Mouse (Mus musculus): ENCODE measurements at regions not wholly inside any gene's neighbourhood (a gene's known extent, or its start where the extent isn't known, plus 50 kb on each side); places are given as distances from the start of the nearest gene placed in this dataset.
"Not testable (repeated sequence)": the region's sequence is repeated elsewhere in the genome, so short reads cannot be mapped to it uniquely, and the experiment has no call there.

GRCm38 (mm10) chr16:15194926-15195711, 122.1 kb upstream of the Gm21897 start:
- H3K4me2 ChIP-seq, result no peak overlapping the region
- H3K27ac ChIP-seq, result no peak overlapping the region
- H3K4me1 ChIP-seq, result no peaks in the 10 kb centered on the region
- 63% methylated on average over 6 of the region's 6 CpGs for WGBS
- H3K27me3 ChIP-seq, result no peaks in the 10 kb centered on the region
- ATAC-seq (ENCODE audit: low FRiP score), result no peak
- no peaks in the 10 kb centered on the region for H3K9me3 ChIP-seq
- H3K9ac ChIP-seq, result no peak overlapping the region
- no peaks in the 10 kb centered on the region for H3K36me3 ChIP-seq (replicated peaks)
- no peak overlapping the region for H3K4me3 ChIP-seq (replicated peaks)

DNA sequence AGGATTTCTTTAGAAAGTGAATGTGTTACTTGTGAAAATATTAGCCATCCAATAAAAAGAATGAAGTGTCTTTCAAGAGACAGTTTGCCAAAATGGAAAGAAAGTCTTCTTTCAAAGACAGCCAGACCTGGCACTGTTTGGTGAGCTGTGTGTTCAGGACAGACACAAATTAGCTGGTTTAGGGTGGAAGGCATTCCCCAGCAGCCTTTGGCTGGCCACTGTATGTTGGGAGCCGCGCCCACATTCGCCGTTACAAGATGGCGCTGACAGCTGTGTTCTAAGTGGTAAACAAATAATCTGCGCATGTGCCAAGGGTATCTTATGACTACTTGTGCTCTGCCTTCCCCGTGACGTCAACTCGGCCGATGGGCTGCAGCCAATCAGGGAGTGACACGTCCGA, 121.3 kb upstream of the Gm21897 start:
- not testable (repeated sequence) for H3K4me2 ChIP-seq; H3K9me3 ChIP-seq; H3K27ac ChIP-seq; H3K9ac ChIP-seq; ATAC-seq (ENCODE audit: low FRiP score); H3K27me3 ChIP-seq; H3K4me3 ChIP-seq (replicated peaks); H3K4me1 ChIP-seq; H3K36me3 ChIP-seq (replicated peaks)
- 97% methylated on average over 8 of the region's 12 CpGs for WGBS

DNA sequence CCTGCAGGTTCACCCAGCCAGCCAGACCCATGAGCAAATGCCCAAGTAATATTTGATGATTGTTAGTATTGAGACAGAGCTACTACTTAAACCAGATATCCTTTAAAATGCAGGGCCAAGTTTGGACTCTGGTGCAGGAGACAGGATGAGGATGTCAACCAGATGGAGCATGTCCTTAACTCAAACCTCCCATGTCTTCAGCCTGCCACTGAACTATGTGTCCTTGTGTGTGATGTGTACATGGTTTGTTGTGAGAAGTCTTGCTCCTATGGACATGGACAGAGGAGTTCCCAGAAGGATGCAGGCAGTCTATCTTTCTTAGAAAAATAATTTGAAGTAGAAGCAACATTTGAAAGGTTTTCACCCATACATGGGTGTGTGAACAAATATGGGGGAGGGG, 120.4 kb upstream of the Gm21897 start:
- H3K4me2 ChIP-seq, result no peak overlapping the region
- H3K9ac ChIP-seq, result no peak overlapping the region
- H3K27ac ChIP-seq, result no peak overlapping the region
- no peaks in the 10 kb centered on the region for H3K36me3 ChIP-seq (replicated peaks)
- H3K27me3 ChIP-seq, result no peaks in the 10 kb centered on the region
- ATAC-seq (ENCODE audit: low FRiP score), result no peak
- no peak overlapping the region for H3K4me3 ChIP-seq (replicated peaks)
- H3K4me1 ChIP-seq, result no peaks in the 10 kb centered on the region
- H3K9me3 ChIP-seq, result no peaks in the 10 kb centered on the region

- no peak for ATAC-seq (ENCODE audit: low FRiP score)
- Histone ChIP-seq H3K36me3 (replicated peaks) (no peaks in the 10 kb centered on the region), H3K4me3 (replicated peaks) (no peak overlapping the region), H3K4me2 (no peak overlapping the region), H3K9me3 (no peaks in the 10 kb centered on the region), H3K27ac (no peak overlapping the region), H3K9ac (no peak overlapping the region), H3K27me3 (no peaks in the 10 kb centered on the region), H3K4me1 (no peaks in the 10 kb centered on the region)
- WGBS, result 87% methylated on average over 2 of the region's 2 CpGs
These were observed 101.3 kb upstream of the Gm21897 start for GRCm38 (mm10) chr16:15215921-15216320.

DNA sequence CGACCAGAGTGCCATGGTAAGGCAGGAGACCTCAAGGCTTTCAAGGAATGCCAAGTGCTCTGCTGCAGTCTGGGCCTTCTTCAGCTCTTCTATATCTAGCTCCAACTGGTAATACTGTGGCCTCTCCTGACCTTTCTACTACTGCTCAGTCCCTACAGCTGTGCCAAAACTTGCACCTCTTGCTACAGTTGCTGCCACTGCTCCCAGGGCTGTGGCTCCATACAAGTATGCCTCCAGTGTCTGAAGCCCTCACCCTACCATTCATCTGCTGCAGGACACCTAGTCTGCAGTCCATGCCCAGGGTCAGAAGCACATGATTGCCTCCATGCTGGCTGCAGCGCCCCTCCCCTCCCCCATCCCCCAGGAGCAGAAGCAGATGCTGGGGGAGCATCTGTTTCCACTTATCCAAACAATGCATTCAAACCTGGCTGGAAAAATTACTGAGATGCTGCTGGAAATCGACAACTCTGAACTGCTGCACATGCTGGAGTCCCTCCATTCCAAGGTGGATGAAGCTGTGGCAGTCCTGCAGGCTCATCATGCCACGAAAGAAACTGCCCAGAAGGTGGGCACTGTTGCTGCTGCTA, 96.2 kb upstream of the Gm21897 start:
- ATAC-seq (ENCODE audit: low FRiP score), result no peak
- WGBS, result 72% methylated on average over 4 of the region's 4 CpGs
- no peaks in the 10 kb centered on the region for H3K36me3 ChIP-seq (replicated peaks)
- H3K9me3 ChIP-seq, result no peaks in the 10 kb centered on the region
- H3K27me3 ChIP-seq, result no peaks in the 10 kb centered on the region
- no peak overlapping the region for H3K27ac ChIP-seq
- no peak overlapping the region for H3K4me3 ChIP-seq (replicated peaks)
- H3K9ac ChIP-seq, result no peak overlapping the region
- no peaks in the 10 kb centered on the region for H3K4me1 ChIP-seq
- H3K4me2 ChIP-seq, result no peak overlapping the region

- no peak for ATAC-seq (ENCODE audit: low FRiP score)
- H3K36me3 ChIP-seq (replicated peaks), result no peaks in the 10 kb centered on the region
These were observed 79.4 kb upstream of the Gm21897 start for GRCm38 (mm10) chr16:15237836-15238235.

DNA sequence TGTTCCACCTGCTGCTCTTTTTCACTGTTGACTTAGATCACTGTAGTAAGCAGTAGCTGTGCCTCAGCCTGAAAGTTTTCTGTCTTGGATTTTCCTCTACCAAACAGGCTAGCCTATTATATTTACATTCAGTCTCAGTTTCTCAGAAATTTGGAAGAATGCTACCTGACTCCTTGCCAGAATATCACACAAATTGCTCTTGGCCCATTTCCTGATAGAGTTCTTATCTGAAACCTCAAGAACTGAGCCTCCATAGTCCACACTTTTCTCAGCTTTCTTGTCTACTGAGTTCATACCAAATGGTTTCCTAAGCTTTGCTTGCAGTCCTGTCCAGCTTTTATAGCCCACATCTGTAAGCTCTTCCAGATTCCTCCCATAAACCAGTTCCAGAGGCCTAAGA, 78.8 kb upstream of the Gm21897 start:
- ATAC-seq (ENCODE audit: low FRiP score), result no peak
- Histone ChIP-seq H3K27ac (no peak overlapping the region), H3K4me1 (no peaks in the 10 kb centered on the region), H3K36me3 (replicated peaks) (no peaks in the 10 kb centered on the region), H3K9me3 (no peaks in the 10 kb centered on the region), H3K9ac (no peak overlapping the region), H3K4me3 (replicated peaks) (no peak overlapping the region), H3K27me3 (no peaks in the 10 kb centered on the region), H3K4me2 (no peak overlapping the region)

More at GRCm38 (mm10) chr16:15237836-15238235, 79.4 kb upstream of the Gm21897 start:
- no peak overlapping the region for H3K4me2 ChIP-seq
- no peak overlapping the region for H3K4me3 ChIP-seq (replicated peaks)
- no peaks in the 10 kb centered on the region for H3K9me3 ChIP-seq
- no peaks in the 10 kb centered on the region for H3K4me1 ChIP-seq
- H3K27ac ChIP-seq, result no peak overlapping the region
- H3K9ac ChIP-seq, result no peak overlapping the region
- H3K27me3 ChIP-seq, result no peaks in the 10 kb centered on the region

GRCm38 (mm10) chr16:15250186-15250585, 67.1 kb upstream of the Gm21897 start:
- H3K4me1 ChIP-seq, result no peaks in the 10 kb centered on the region
- H3K36me3 ChIP-seq (replicated peaks), result no peaks in the 10 kb centered on the region
- no peak overlapping the region for H3K27ac ChIP-seq
- no peaks in the 10 kb centered on the region for H3K9me3 ChIP-seq
- no peak overlapping the region for H3K9ac ChIP-seq
- H3K4me3 ChIP-seq (replicated peaks), result no peak overlapping the region
- no peak overlapping the region for H3K4me2 ChIP-seq
- ATAC-seq (ENCODE audit: low FRiP score), result no peak
- no peaks in the 10 kb centered on the region for H3K27me3 ChIP-seq

DNA sequence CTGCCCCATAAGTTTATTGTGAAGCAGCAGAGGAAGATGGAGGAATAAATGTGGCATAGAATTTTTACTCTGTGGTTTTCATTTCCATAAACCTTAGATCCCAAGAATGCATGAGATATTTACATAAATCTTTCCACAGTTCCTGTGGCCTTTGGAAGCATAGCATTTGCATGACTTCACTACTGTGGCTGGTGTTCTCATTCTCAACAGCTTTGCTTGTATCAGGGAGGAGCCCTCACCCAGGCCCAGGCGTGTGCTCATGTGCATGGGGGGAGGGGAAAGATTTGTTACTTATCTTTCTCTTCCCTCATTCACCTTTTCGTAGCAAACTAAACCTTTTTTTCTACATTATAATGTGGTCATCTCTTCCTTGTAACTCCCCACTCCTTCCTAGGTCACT, 65.6 kb upstream of the Gm21897 start:
- H3K4me2 ChIP-seq, result no peak overlapping the region
- H3K4me3 ChIP-seq (replicated peaks), result no peak overlapping the region
- no peak overlapping the region for H3K9ac ChIP-seq
- no peak for ATAC-seq (ENCODE audit: low FRiP score)
- no peaks in the 10 kb centered on the region for H3K36me3 ChIP-seq (replicated peaks)
- no peaks in the 10 kb centered on the region for H3K27me3 ChIP-seq
- no peak overlapping the region for H3K27ac ChIP-seq
- 72% methylated on average over 2 of the region's 2 CpGs for WGBS
- H3K4me1 ChIP-seq, result no peaks in the 10 kb centered on the region
- no peaks in the 10 kb centered on the region for H3K9me3 ChIP-seq

DNA sequence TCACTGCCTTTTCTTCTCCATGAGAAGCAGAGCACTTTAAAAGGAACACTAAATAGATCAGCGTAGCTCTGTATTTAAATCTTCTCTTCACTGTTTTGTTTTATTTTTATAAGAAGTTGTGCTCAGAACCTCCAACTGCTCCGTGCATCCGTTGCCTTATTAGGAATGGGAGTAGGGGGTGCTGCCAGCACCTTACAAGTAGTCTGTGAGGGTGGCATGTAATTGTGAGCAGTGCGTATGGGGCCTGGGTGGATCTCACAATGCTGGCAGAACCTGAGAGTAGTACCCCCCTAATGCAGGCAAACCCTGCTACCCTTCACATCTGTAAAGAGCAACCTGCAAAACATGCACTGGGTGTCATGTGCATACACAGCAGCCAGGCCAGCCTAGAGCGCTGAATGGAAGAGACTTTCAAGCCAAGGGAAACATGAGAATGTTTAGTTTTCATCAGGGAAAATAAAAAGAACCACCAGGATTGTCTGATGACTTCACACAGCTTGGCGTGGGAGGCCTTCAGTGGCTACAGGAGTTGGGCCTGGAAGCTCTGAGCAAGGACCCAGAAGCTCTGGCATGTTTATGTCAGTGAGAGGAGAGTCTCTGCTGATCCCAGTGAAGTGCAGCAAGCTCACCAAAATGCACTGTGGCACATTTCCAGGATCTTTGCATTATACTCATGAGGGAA, 64.5 kb upstream of the Gm21897 start:
- 80% methylated on average over 6 of the region's 6 CpGs for WGBS
- ATAC-seq (ENCODE audit: low FRiP score), result no peak
- no peak overlapping the region for H3K27ac ChIP-seq
- no peaks in the 10 kb centered on the region for H3K27me3 ChIP-seq
- no peaks in the 10 kb centered on the region for H3K4me1 ChIP-seq
- no peaks in the 10 kb centered on the region for H3K9me3 ChIP-seq
- no peak overlapping the region for H3K4me2 ChIP-seq
- no peaks in the 10 kb centered on the region for H3K36me3 ChIP-seq (replicated peaks)
- H3K9ac ChIP-seq, result no peak overlapping the region
- H3K4me3 ChIP-seq (replicated peaks), result no peak overlapping the region

GRCm38 (mm10) chr16:15253348-15253693, 63.9 kb upstream of the Gm21897 start:
- no peak overlapping the region for H3K4me2 ChIP-seq
- no peak for ATAC-seq (ENCODE audit: low FRiP score)
- H3K27me3 ChIP-seq, result no peaks in the 10 kb centered on the region
- no peaks in the 10 kb centered on the region for H3K36me3 ChIP-seq (replicated peaks)
- H3K27ac ChIP-seq, result no peak overlapping the region
- no peaks in the 10 kb centered on the region for H3K4me1 ChIP-seq
- no peak overlapping the region for H3K4me3 ChIP-seq (replicated peaks)
- WGBS, result 84% methylated on average over 3 of the region's 3 CpGs
- no peak overlapping the region for H3K9ac ChIP-seq
- H3K9me3 ChIP-seq, result no peaks in the 10 kb centered on the region

GRCm38 (mm10) chr16:15254669-15255068, 62.6 kb upstream of the Gm21897 start:
- Histone ChIP-seq H3K36me3 (replicated peaks) (no peaks in the 10 kb centered on the region), H3K4me2 (no peak overlapping the region)
- 95% methylated on average over 2 of the region's 2 CpGs for WGBS

GRCm38 (mm10) chr16:15259474-15259873, 57.8 kb upstream of the Gm21897 start:
- Histone ChIP-seq H3K4me2 (no peak overlapping the region), H3K27me3 (no peaks in the 10 kb centered on the region), H3K4me3 (replicated peaks) (no peak overlapping the region), H3K4me1 (no peaks in the 10 kb centered on the region), H3K36me3 (replicated peaks) (no peaks in the 10 kb centered on the region), H3K9me3 (no peaks in the 10 kb centered on the region), H3K9ac (no peak overlapping the region), H3K27ac (no peak overlapping the region)
- WGBS, result 57% methylated on average over 6 of the region's 6 CpGs
- no peak for ATAC-seq (ENCODE audit: low FRiP score)

More at GRCm38 (mm10) chr16:15254669-15255068, 62.6 kb upstream of the Gm21897 start:
- H3K27ac ChIP-seq, result no peak overlapping the region
- no peak for ATAC-seq (ENCODE audit: low FRiP score)
- no peak overlapping the region for H3K9ac ChIP-seq
- no peaks in the 10 kb centered on the region for H3K4me1 ChIP-seq
- H3K9me3 ChIP-seq, result no peaks in the 10 kb centered on the region
- no peak overlapping the region for H3K4me3 ChIP-seq (replicated peaks)
- H3K27me3 ChIP-seq, result no peaks in the 10 kb centered on the region

Data from forebrain, embryonic 12.5 days (tissue).